Mouse (Mus musculus) lung, postnatal 0 days (tissue): Measurements from ENCODE around the gene Idh2. TPM values are rescaled to one million over a fixed set of nuclear protein-coding genes. Genes with fewer than 3 reads are reported as not detected.

Experiments
- ATAC-seq: fragments of 200-750 bp; cut with Nextera tagmentation; 2 replicates; pipeline ENCODE4 v1.8.0; 2017; ENCODE audit warnings: moderate library complexity
- DNase-seq: peaks from one replicate; pipeline ENCODE4 v3.0.0-alpha.2; 2016; ENCODE audit warnings: low spot score
- H3K27ac ChIP-seq: fragments of 300-500 bp; sonication (generic); 2 replicates; pipeline ENCODE4 v1.5.1; 2014; ENCODE audit warnings: antibody characterized with exemption, mild to moderate bottlenecking, low read length, mixed read lengths
- H3K27me3 ChIP-seq: fragments of 300-500 bp; sonication (generic); replicated peaks from 2 replicates; pipeline ENCODE4 v1.6.1; 2014; ENCODE audit warnings: low read length, mixed read lengths; ENCODE audit not compliant: insufficient read depth
- H3K36me3 ChIP-seq: fragments of 300-500 bp; sonication (generic); 2 replicates; pipeline ENCODE4 v1.6.1; 2014; ENCODE audit warnings: low read length, mixed read lengths; ENCODE audit not compliant: insufficient read depth
- H3K4me1 ChIP-seq: fragments of 300-500 bp; sonication (generic); 2 replicates; pipeline ENCODE4 v1.6.1; 2014; ENCODE audit warnings: antibody characterized with exemption, low read depth, low read length, mixed read lengths; ENCODE audit not compliant: insufficient read depth
- H3K4me2 ChIP-seq: fragments of 300-500 bp; sonication (generic); replicated peaks from 2 replicates; pipeline ENCODE4 v1.6.1; 2014; ENCODE audit warnings: low read depth, mild to moderate bottlenecking, low read length, moderate library complexity, mixed read lengths
- H3K4me3 ChIP-seq: fragments of 300-500 bp; sonication (generic); 2 replicates; pipeline ENCODE4 v1.5.1; 2014; ENCODE audit warnings: low read depth, low read length
- H3K9ac ChIP-seq: fragments of 300-500 bp; sonication (generic); replicated peaks from 2 replicates; pipeline ENCODE4 v1.6.1; 2014; ENCODE audit warnings: low read depth, mild to moderate bottlenecking
- H3K9me3 ChIP-seq: fragments of 300-500 bp; sonication (generic); 2 replicates; pipeline ENCODE4 v1.6.1; 2016; ENCODE audit warnings: low read length, mixed read lengths
- CTCF ChIP-seq: IDR thresholded peaks from 2 replicates; pipeline ENCODE4 v1.5.1; 2016; ENCODE audit warnings: antibody characterized with exemption, mild to moderate bottlenecking
- EP300 ChIP-seq: IDR thresholded peaks from 2 replicates; pipeline ENCODE4 v1.6.1; 2016; ENCODE audit warnings: antibody characterized with exemption, mild to moderate bottlenecking, control low read depth
- WGBS: fragments of 180-500 bp; shearing (Covaris S2); extraction: QIAGEN DNeasy Blood & Tissue Kit; methylation state at CpG from one replicate; pipeline ENCODE4 v1.1.7; 2014; 5-methylcytosine and 5-hydroxymethylcytosine counted together
- polyA plus RNA-seq: library from polyadenylated mRNA; unstranded; fragments of >200 nt; fragmentation: Nextera tagmentation; extraction: Ambion mirVana; gene quantifications from 2 replicates; pipeline ENCODE4 v1.2.1, GENCODE M21; 2015

Gene Idh2
- polyA plus RNA-seq, 1 experiment from 2014 or later = 296 TPM

GRCm38 (mm10) chr7:80091866-80092210 lies 23.4 kb downstream of the Idh2 start:
- DNase-seq (no peak), ATAC-seq (peak; percentile 1; the same call in 1 of the 2 replicates)
- Histone ChIP-seq H3K4me2 (no peak overlapping the region), H3K9ac (no peak overlapping the region), H3K27ac (peak overlapping the region; percentile 45), H3K9me3 (no peaks in the 10 kb centered on the region), H3K4me3 (no peak overlapping the region), H3K36me3 (peaks cover 41% of the 10 kb centered on the region), H3K27me3 (no peaks in the 10 kb centered on the region), H3K4me1 (peaks cover 15% of the 10 kb centered on the region; the same call in 1 of the 2 replicates)
- WGBS = 71% methylated on average over 4 of the region's 4 CpGs
- TF ChIP-seq EP300 = no peak
- no peak for TF ChIP-seq CTCF

- DNase-seq (peak; percentile 68), ATAC-seq (no peak)
- H3K4me3 ChIP-seq = no peak overlapping the region
- H3K27ac ChIP-seq = peak overlapping the region; percentile 45
- H3K4me2 ChIP-seq = no peak overlapping the region
- H3K36me3 ChIP-seq = peaks cover 35% of the 10 kb centered on the region
- peaks cover 15% of the 10 kb centered on the region; the same call in 1 of the 2 replicates for H3K4me1 ChIP-seq
- H3K9me3 ChIP-seq = no peaks in the 10 kb centered on the region
- WGBS = 56% methylated on average over 13 of the region's 13 CpGs
- H3K9ac ChIP-seq = no peak overlapping the region
- TF ChIP-seq EP300 (no peak), CTCF (no peak)
- H3K27me3 ChIP-seq = no peaks in the 10 kb centered on the region
Measured at GRCm38 (mm10) chr7:80091004-80091865, 24.0 kb downstream of the Idh2 start.

GRCm38 (mm10) chr7:80090191-80091003 lies 24.8 kb downstream of the Idh2 start:
- no peak overlapping the region for H3K9ac ChIP-seq
- no peak overlapping the region for H3K4me3 ChIP-seq
- H3K27ac ChIP-seq = no peak overlapping the region
- no peak for TF ChIP-seq EP300
- TF ChIP-seq CTCF = no peak
- ATAC-seq (no peak), DNase-seq (no peak)
- H3K4me1 ChIP-seq = peaks cover 15% of the 10 kb centered on the region; the same call in 1 of the 2 replicates
- peaks cover 27% of the 10 kb centered on the region for H3K36me3 ChIP-seq
- WGBS = 83% methylated on average over 18 of the region's 18 CpGs
- no peaks in the 10 kb centered on the region for H3K9me3 ChIP-seq
- H3K27me3 ChIP-seq = no peaks in the 10 kb centered on the region
- no peak overlapping the region for H3K4me2 ChIP-seq

GRCm38 (mm10) chr7:80088191-80088590 lies 27.0 kb downstream of the Idh2 start:
- Histone ChIP-seq H3K27ac (no peak overlapping the region), H3K27me3 (no peaks in the 10 kb centered on the region), H3K9me3 (no peaks in the 10 kb centered on the region), H3K4me1 (peaks cover 15% of the 10 kb centered on the region; the same call in 1 of the 2 replicates), H3K4me3 (no peak overlapping the region), H3K4me2 (no peak overlapping the region), H3K36me3 (peaks cover 12% of the 10 kb centered on the region), H3K9ac (no peak overlapping the region)
- 70% methylated on average over 9 of the region's 9 CpGs for WGBS
- no peak for TF ChIP-seq EP300
- no peak for TF ChIP-seq CTCF
- no peak for DNase-seq
- ATAC-seq = no peak

GRCm38 (mm10) chr7:80085970-80086715 lies 29.0 kb downstream of the Idh2 start:
- H3K4me2 ChIP-seq = peak overlapping the region; percentile 22; the same call in 1 of the 2 replicates
- H3K9ac ChIP-seq = no peak overlapping the region
- H3K4me1 ChIP-seq = no peaks in the 10 kb centered on the region
- no peak overlapping the region for H3K4me3 ChIP-seq
- no peaks in the 10 kb centered on the region for H3K27me3 ChIP-seq
- peaks cover 16% of the 10 kb centered on the region; the same call in 1 of the 2 replicates for H3K36me3 ChIP-seq
- H3K9me3 ChIP-seq = no peaks in the 10 kb centered on the region
- WGBS = 60% methylated on average over 33 of the region's 33 CpGs
- H3K27ac ChIP-seq = peak overlapping the region; percentile 40; the same call in 1 of the 2 replicates
- TF ChIP-seq EP300 (no peak), CTCF (no peak)
- peak; percentile 85 for DNase-seq
- peak; percentile 84 for ATAC-seq
